Mouse (Mus musculus) CD4-positive helper T cell, adult 2 months (primary cell): ENCODE data around the gene Fbxo21.

Experiments used
- DNase-seq: peaks from one replicate; pipeline ENCODE4 v3.0.0-alpha.2; 2012; ENCODE audit warnings: low read depth, missing footprints, low spot score

Fbxo21 gene

DNA sequence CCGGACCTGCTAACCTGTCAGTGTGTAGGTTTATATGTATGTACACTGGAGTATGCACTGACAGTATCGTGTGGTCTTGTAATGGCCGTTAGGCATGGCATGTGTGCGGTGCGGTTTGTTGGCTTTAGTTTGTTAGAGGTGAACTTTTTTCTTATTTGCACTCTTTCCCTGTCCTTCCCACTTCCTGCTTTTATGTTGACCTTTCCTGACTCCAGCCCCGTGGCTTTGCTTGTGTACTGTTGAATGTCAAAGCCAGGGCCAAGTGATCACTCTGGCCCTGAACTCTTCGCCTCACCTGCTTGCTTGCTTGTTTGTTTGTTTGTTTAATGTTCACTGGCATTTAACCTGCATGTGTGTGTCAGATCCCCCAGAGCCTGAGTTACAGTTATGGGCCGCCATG, 4.4 kb downstream of the Fbxo21 start:
- no peak for DNase-seq

GRCm38 (mm10) chr5:117981943-117982342, 5.4 kb downstream of the Fbxo21 start:
- no peak for DNase-seq

DNA sequence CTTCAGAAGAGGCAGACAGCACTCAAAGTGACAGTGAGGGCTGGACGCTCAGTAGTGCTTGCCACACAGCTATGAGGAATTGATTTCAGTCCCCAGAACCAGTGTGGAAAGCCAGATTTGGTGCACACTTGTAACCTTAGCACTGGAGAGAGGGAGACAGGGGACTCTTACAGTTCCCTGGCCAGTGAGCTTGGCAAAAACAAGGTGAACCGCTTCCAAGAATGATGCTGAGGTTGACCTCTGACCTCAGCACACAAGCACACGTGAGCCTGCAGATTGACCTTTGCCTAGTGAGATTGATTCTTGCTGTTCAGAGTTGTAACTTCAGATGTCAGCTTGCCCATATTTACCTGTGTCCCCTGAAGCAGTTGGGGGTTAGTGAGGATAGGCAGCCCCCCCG, 9.8 kb downstream of the Fbxo21 start:
- no peak for DNase-seq

- no peak for DNase-seq
These were observed 11.4 kb downstream of the Fbxo21 start for GRCm38 (mm10) chr5:117987891-117988290.

- no peak for DNase-seq
These were observed 11.8 kb downstream of the Fbxo21 start for GRCm38 (mm10) chr5:117988367-117988766.

- DNase-seq = no peak
These were observed 13.2 kb downstream of the Fbxo21 start for GRCm38 (mm10) chr5:117989773-117990172.

- DNase-seq = no peak
These were observed 14.4 kb downstream of the Fbxo21 start for GRCm38 (mm10) chr5:117990957-117991356.

GRCm38 (mm10) chr5:117993550-117993949, 17.0 kb downstream of the Fbxo21 start:
- DNase-seq = no peak

GRCm38 (mm10) chr5:117995372-117995901, 18.9 kb downstream of the Fbxo21 start:
- no peak for DNase-seq

DNA sequence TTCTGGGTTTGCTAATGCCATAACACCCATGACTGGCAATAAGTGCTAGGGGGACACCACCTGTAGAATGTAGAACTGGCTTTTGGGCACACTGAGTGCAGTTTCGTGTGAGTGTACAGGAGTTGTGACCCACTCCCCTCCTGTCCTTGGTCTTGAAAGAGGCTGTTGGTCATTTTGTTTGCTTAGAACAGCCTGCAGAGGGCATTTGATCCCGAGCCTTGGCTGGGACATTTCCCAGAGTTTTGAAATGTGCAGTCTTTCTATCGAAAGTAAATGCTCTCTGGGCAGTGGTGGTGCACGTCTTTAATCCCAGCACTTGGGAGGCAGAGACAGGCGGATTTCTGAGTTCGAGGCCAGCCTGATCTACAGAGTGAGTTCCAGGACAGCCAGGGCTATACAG, 19.4 kb downstream of the Fbxo21 start:
- DNase-seq = no peak

DNA sequence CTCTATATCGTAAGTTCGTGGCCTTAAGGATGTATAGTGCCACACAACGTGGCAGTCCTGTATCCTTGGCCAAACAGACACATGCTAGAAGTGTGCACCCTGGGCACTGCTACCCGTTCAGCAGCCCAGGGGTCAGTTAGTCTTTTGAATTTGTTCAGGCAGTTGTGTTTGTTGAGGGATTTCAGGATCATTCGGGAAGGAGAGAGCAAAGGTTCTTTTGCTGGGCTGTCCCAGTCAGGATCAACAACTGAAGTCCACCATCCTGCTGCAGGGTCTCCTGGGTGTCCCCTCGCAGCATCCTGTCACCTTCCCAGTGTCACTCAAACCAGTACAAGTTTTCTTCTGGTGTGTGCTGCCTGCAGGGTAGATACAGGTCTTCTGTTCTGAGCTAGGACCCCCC, 20.1 kb downstream of the Fbxo21 start:
- DNase-seq = no peak

DNA sequence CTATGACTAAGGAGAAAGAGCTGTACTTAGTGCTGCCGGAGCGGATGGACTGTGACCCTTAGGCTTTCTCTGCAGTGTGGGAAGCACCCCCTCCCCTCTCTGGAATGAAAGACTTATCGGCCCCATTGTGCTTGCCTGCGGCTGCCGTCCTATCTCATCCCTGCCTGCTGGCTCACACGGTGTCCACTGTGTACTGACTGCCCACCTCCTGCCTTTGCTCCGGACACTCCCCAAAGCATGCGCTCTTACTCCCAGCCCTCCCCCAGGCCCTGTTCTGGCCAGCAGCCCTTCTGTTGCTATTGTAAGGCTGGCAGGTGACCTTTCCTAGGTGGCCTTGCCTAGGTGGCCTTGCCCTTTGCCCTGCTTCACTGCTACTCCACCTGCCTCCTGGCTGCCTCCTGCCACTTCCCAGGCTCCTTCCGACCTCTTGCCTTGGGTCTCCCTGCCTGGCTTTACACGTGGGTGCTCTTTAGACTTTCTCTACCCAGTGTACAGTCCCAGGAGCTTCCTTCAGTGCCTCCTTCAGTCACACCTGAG, 21.0 kb downstream of the Fbxo21 start:
- no peak for DNase-seq

- no peak for DNase-seq
These were observed 22.5 kb downstream of the Fbxo21 start for GRCm38 (mm10) chr5:117999061-117999460.

- no peak for DNase-seq
These were observed 23.1 kb downstream of the Fbxo21 start for GRCm38 (mm10) chr5:117999584-117999983.

- DNase-seq = peak; percentile 57
These were observed 25.5 kb downstream of the Fbxo21 start for GRCm38 (mm10) chr5:118002059-118002458.

DNA sequence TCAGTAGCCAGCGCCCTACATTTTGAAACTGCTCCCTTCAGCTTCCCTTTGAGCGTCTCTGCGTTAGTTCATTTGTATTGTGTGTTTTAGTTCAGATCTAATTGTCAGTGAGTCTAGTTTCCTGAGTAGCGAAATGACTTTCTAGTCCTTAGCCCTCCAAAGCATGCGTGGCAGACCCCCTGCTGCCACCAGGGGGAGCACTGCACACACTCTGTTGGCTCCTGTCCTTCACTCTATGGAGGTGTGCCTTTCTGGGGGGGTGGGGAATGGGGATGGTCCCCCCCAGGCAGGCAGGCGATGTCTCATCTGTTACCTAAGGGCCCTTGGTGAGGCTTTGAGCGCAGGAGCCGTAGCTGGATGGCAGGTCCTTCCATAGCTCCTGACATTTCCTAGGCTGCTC, 28.1 kb downstream of the Fbxo21 start:
- DNase-seq = peak; percentile 63

DNA sequence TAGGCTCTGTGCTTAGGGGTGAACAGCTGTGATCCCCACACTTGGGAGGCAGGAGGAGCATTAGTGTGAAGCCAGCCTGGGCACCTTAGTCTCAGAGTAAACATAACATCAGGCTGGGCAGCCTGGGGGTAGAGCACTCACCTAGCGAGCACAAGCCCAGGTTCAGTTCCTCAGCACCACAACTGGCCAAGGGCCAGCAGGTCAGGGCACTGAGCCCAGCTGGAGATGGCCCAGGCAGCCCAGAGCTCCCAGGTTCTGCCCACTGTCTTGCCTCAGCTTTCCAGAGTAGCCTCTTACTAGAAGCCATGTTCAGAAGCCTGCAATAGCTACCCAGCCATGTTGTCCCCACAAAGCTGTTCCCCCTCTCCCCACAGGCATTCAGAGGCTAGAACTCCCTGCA, 29.2 kb downstream of the Fbxo21 start:
- DNase-seq = no peak

DNA sequence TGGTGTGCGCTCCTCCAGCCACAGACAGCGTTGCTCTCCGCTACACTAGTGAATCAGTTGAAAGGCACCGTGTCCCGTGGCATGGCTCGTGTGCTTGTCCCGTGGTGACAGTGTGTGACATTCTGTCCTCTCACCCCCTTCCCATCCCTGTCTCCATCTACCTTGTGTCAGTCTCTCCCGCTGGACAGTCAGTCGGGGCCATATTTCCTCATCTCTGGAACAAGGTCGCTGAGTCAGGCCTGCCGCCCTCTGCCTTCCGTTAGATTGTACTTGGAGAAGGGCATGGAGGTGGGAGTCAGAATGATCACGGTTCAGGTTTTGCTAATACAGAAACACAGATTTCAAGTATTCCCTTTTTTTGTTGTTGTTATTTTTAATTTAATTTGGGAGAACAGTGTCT, 31.8 kb downstream of the Fbxo21 start:
- no peak for DNase-seq

- no peak for DNase-seq
These were observed 34.3 kb downstream of the Fbxo21 start for GRCm38 (mm10) chr5:118010872-118011271.

GRCm38 (mm10) chr5:118011796-118012195, 35.3 kb downstream of the Fbxo21 start:
- DNase-seq = no peak

GRCm38 (mm10) chr5:118015028-118015427, 38.5 kb downstream of the Fbxo21 start:
- no peak for DNase-seq

DNA sequence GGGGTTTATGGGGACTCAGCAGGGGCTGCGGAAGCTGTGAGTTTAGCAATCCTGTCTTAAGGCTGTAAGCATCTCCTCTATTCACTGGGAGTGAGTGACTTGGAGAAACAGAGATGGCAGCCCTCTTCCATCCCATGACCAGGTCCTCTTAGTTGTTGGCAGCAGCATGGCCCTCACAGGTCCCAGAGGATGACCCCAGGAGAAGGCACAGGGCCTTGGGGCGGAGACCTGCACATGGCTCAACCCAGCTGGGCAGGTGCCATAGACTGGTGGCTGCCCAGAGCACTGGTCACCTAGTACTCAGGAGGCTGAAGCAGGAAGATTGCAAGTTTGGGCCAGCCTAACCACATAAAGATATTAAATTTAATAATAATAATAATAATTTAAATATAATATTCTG, 39.1 kb downstream of the Fbxo21 start:
- DNase-seq = no peak

GRCm38 (mm10) chr5:118017527-118017926, 41.0 kb downstream of the Fbxo21 start:
- DNase-seq = no peak

GRCm38 (mm10) chr5:118019905-118020304, 43.4 kb downstream of the Fbxo21 start:
- no peak for DNase-seq
